In the genomic region with DNA sequence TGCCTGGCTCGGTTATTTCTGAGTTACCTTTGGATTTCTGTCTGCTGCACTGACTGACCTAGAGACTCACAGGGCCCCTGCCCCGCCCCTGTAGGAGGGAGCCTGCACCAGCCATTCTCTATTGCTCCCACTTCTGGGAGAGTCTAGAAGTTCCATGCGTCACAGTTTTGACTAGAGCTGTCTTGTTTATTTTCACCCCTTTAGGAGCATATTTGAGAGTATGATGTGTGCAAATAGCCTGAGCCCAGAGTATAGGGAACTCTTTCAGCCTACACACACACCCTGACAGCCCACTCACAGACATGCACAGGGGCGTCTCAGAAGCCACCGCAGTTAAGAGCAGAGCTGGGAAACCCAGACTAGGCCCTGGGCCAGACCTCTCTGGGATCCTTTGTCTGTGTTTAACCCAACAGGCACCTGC, we compare ENCODE assay signal across 8 mouse cellular contexts. TPM values are rescaled to one million over a fixed set of nuclear protein-coding genes. Genes with fewer than 3 reads are reported as not detected.
DNase-seq lines count a peak whose midpoint lies in the region; ATAC-seq and TF ChIP-seq lines count a peak whose summit lies in the region.

No protein-coding gene starts in this region.

- no peaks in the 10 kb centered on the region for H3K9me3 ChIP-seq in hindbrain, embryonic 10.5 days
- H3K9me3 ChIP-seq in hindbrain, embryonic 11.5 days (ENCODE audit: control insufficient read depth, low read length), result no peaks in the 10 kb centered on the region
- H3K9me3 ChIP-seq in hindbrain, embryonic 12.5 days (replicated peaks), result no peaks in the 10 kb centered on the region
- no peaks in the 10 kb centered on the region for H3K9me3 ChIP-seq in limb, embryonic 12.5 days
- no peaks in the 10 kb centered on the region for H3K9me3 ChIP-seq in midbrain, postnatal 0 days (ENCODE audit: low read length)

- no peaks in the 10 kb centered on the region; the same call in 1 of the 2 replicates for H3K36me3 ChIP-seq in hindbrain, embryonic 10.5 days
- H3K36me3 ChIP-seq in hindbrain, embryonic 11.5 days (ENCODE audit: control insufficient read depth, insufficient read depth, low read length), result no peaks in the 10 kb centered on the region
- H3K36me3 ChIP-seq in hindbrain, embryonic 12.5 days, result no peaks in the 10 kb centered on the region
- H3K36me3 ChIP-seq in limb, embryonic 12.5 days, result 0 out of 2 replicates have a peak, but pooled peaks cover 7% of the 10 kb centered on the region
- no peaks in the 10 kb centered on the region; the same call in 1 of the 2 replicates for H3K36me3 ChIP-seq in midbrain, postnatal 0 days (ENCODE audit: insufficient read depth, low read length)

- H3K9ac ChIP-seq in hindbrain, embryonic 11.5 days (ENCODE audit: low read depth, low read length), result no peak overlapping the region
- H3K9ac ChIP-seq in hindbrain, embryonic 12.5 days, result no peak overlapping the region
- no peak overlapping the region; the same call in 1 of the 2 replicates for H3K9ac ChIP-seq in limb, embryonic 12.5 days (replicated peaks)
- no peak overlapping the region; the same call in 1 of the 2 replicates for H3K9ac ChIP-seq in midbrain, postnatal 0 days (replicated peaks; ENCODE audit: low read length, poor library complexity, severe bottlenecking)

- no peaks in the 10 kb centered on the region for H3K27me3 ChIP-seq in hindbrain, embryonic 10.5 days (ENCODE audit: insufficient read depth, poor library complexity, severe bottlenecking)
- no peaks in the 10 kb centered on the region for H3K27me3 ChIP-seq in hindbrain, embryonic 11.5 days (ENCODE audit: control insufficient read depth, insufficient read depth, low read length)
- H3K27me3 ChIP-seq in hindbrain, embryonic 12.5 days, result no peaks in the 10 kb centered on the region
- H3K27me3 ChIP-seq in limb, embryonic 12.5 days, result no peaks in the 10 kb centered on the region
- H3K27me3 ChIP-seq in midbrain, postnatal 0 days (ENCODE audit: insufficient read depth, low read length), result no peaks in the 10 kb centered on the region

- ATAC-seq in hindbrain, embryonic 11.5 days (ENCODE audit: low FRiP score), result no peak
- no peak for ATAC-seq in hindbrain, embryonic 12.5 days (ENCODE audit: low FRiP score)
- ATAC-seq in limb, embryonic 12.5 days (ENCODE audit: insufficient number of reproducible peaks, insufficient read depth, low FRiP score, low TSS enrichment, low read depth), result peak; percentile 12; the same call in 1 of the 2 replicates
- ATAC-seq in midbrain, postnatal 0 days (ENCODE audit: low FRiP score), result no peak
- no peak for ATAC-seq in inflammation-experienced regulatory T-cells, adult 6 months

- 76% methylated on average over 5 of the region's 5 CpGs for WGBS in hindbrain, embryonic 10.5 days
- WGBS in hindbrain, embryonic 11.5 days, result 77% methylated on average over 5 of the region's 5 CpGs
- WGBS in hindbrain, embryonic 12.5 days, result 65% methylated on average over 5 of the region's 5 CpGs
- 63% methylated on average over 5 of the region's 5 CpGs for WGBS in limb, embryonic 12.5 days
- 63% methylated on average over 5 of the region's 5 CpGs for WGBS in midbrain, postnatal 0 days

- no peak for TF ChIP-seq CTCF in midbrain, postnatal 0 days (IDR thresholded peaks at IDR 0.05)

- DNase-seq in hindbrain, embryonic 10.5 days (ENCODE audit: low spot score), result no peak
- DNase-seq in hindbrain, embryonic 11.5 days (ENCODE audit: low spot score), result no peak
- peak; percentile 38 for DNase-seq in midbrain, postnatal 0 days (ENCODE audit: low spot score)
- DNase-seq in cerebellum, postnatal 36 days, result no peak
- no peak for DNase-seq in natural killer cell, adult 2 months (ENCODE audit: low spot score in 2 of 2)

- no peak overlapping the region for H3K4me2 ChIP-seq in hindbrain, embryonic 11.5 days (replicated peaks; ENCODE audit: low read depth, low read length)
- no peak overlapping the region for H3K4me2 ChIP-seq in hindbrain, embryonic 12.5 days (replicated peaks)
- no peak overlapping the region for H3K4me2 ChIP-seq in limb, embryonic 12.5 days
- H3K4me2 ChIP-seq in midbrain, postnatal 0 days (ENCODE audit: low read depth, low read length, poor library complexity, severe bottlenecking), result no peak overlapping the region

- H3K4me3 ChIP-seq in hindbrain, embryonic 10.5 days, result no peak overlapping the region
- H3K4me3 ChIP-seq in hindbrain, embryonic 11.5 days (ENCODE audit: low read depth, low read length), result no peak overlapping the region
- H3K4me3 ChIP-seq in hindbrain, embryonic 12.5 days, result no peak overlapping the region
- H3K4me3 ChIP-seq in limb, embryonic 12.5 days (replicated peaks), result no peak overlapping the region
- no peak overlapping the region for H3K4me3 ChIP-seq in midbrain, postnatal 0 days (ENCODE audit: low read depth, low read length)

- peak overlapping the region; percentile 69 for H3K27ac ChIP-seq in hindbrain, embryonic 10.5 days
- no peak overlapping the region for H3K27ac ChIP-seq in hindbrain, embryonic 11.5 days (ENCODE audit: low read depth, low read length)
- peak overlapping the region; percentile 70 for H3K27ac ChIP-seq in hindbrain, embryonic 12.5 days
- H3K27ac ChIP-seq in limb, embryonic 12.5 days, result peak overlapping the region; percentile 89
- H3K27ac ChIP-seq in midbrain, postnatal 0 days (ENCODE audit: low read depth, low read length), result peak overlapping the region; percentile 38

- H3K4me1 ChIP-seq in hindbrain, embryonic 10.5 days (replicated peaks), result peaks cover 86% of the 10 kb centered on the region
- no peaks in the 10 kb centered on the region; the same call in 1 of the 2 replicates for H3K4me1 ChIP-seq in hindbrain, embryonic 11.5 days (replicated peaks; ENCODE audit: control insufficient read depth, insufficient read depth, low read length)
- H3K4me1 ChIP-seq in hindbrain, embryonic 12.5 days, result peaks cover 42% of the 10 kb centered on the region
- H3K4me1 ChIP-seq in limb, embryonic 12.5 days (replicated peaks), result peaks cover 85% of the 10 kb centered on the region
- H3K4me1 ChIP-seq in midbrain, postnatal 0 days (ENCODE audit: insufficient read depth, low read length), result peaks cover 9% of the 10 kb centered on the region

RNA-seq across cellular contexts. Expression of a gene that starts 54.9 kb away (rescaled TPM):
- 1.1 and 2.8 TPM in 2 replicates for polyA plus RNA-seq in hindbrain, embryonic 10.5 days (2016; fragmentation: Nextera tagmentation; extraction: Ambion mirVana)
- polyA plus RNA-seq in hindbrain, embryonic 11.5 days (2014; fragmentation: Nextera tagmentation; extraction: Ambion mirVana), result 0.99 and 1.3 TPM in 2 replicates
- polyA plus RNA-seq in hindbrain, embryonic 12.5 days (2016; fragmentation: Nextera tagmentation; extraction: Ambion mirVana), result 1.9 and 2.6 TPM in 2 replicates
- polyA plus RNA-seq in limb, embryonic 12.5 days (2016; fragmentation: Nextera tagmentation; extraction: Ambion mirVana), result 1.2 and 1.4 TPM in 2 replicates
- total RNA-seq in midbrain, postnatal 0 days (2014; rRNA removed), result 4.1 and 8.2 TPM in 2 replicates
- 2.3 and 2.5 TPM in 2 replicates for polyA plus RNA-seq in midbrain, postnatal 0 days (2015; fragmentation: Nextera tagmentation; extraction: Ambion mirVana)
- 1 to 10 TPM; 1.8 to 1.9 (median 1.8) TPM for polyA plus RNA-seq in inflammation-experienced regulatory T-cells, adult 6 months (2017; shearing (Covaris generic))
